Mouse (Mus musculus) limb, embryonic 10.5 days (tissue): ENCODE results near the gene Tubb2a. TPM values are rescaled to one million over a fixed set of nuclear protein-coding genes. Genes with fewer than 3 reads are reported as not detected.

Experiments used
- DNase-seq: peaks from one replicate; pipeline ENCODE4 v3.0.0-alpha.2; 2017; ENCODE audit warnings: low spot score
- H3K27ac ChIP-seq: fragments of 300-500 bp; sonication (generic); 2 replicates; pipeline ENCODE4 v1.5.1; 2016; ENCODE audit warnings: mild to moderate bottlenecking
- H3K27me3 ChIP-seq: fragments of 300-500 bp; sonication (generic); 2 replicates; pipeline ENCODE4 v1.6.1; 2016; ENCODE audit warnings: low read depth, mild to moderate bottlenecking; ENCODE audit not compliant: poor library complexity, severe bottlenecking
- H3K36me3 ChIP-seq: fragments of 300-500 bp; sonication (generic); 2 replicates; pipeline ENCODE4 v1.6.1; 2016; ENCODE audit warnings: mild to moderate bottlenecking, moderate library complexity
- H3K4me1 ChIP-seq: fragments of 300-500 bp; sonication (generic); 2 replicates; pipeline ENCODE4 v1.6.1; 2016
- H3K4me3 ChIP-seq: fragments of 300-500 bp; sonication (generic); 2 replicates; pipeline ENCODE4 v1.5.1; 2016; ENCODE audit warnings: mild to moderate bottlenecking, moderate library complexity
- H3K9me3 ChIP-seq: fragments of 300-500 bp; sonication (generic); replicated peaks from 2 replicates; pipeline ENCODE4 v1.6.1; 2016; ENCODE audit warnings: mild to moderate bottlenecking
- WGBS: fragments of 180-500 bp; shearing (Covaris S2); methylation state at CpG from one replicate; pipeline ENCODE4 v1.1.7; 2016; 5-methylcytosine and 5-hydroxymethylcytosine counted together
- polyA plus RNA-seq: library from polyadenylated mRNA; unstranded; fragments of >200 nt; fragmentation: Nextera tagmentation; extraction: Ambion mirVana; gene quantifications from 2 replicates; pipeline ENCODE4 v1.2.1, GENCODE M21; 2016

The Tubb2a gene
- 44.3 and 44.7 TPM in 2 replicates for polyA plus RNA-seq

DNA sequence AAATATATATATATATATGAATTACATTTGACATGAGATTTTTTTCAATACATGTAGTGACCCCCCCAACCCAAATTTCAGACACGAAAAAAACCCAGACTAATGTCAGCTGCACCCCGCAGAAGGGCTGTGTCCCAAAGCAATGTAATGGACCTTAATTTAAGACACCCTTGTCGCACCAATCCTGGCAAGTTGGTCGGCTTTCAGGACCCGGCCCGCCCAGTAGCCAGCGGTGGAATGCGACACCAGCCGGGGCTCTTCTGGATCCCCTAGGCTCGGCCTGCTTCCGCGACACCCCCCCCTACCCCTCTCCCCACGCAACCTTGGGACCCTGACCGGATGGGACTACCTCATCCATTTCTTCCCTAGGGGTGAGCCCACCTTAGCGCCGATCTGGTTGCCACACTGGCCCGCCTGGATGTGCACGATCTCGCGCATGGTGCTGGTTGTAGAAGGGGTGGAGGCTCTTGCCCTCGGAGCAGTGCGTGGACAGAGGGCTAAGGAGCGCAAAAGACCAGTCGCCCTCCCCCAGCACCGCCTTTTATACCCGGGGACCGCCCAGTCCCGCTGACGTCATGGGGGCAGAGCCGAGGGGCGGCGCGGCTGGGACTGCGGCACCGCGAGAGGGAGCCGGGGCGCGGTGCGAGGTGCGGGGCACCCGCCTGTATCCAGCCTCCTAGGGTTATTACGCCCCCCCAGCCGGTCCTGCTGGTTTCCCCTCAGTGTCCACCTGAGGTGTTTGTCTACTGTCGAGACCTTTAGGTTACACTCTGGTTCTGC lies at the start of gene Tubb2a:
TSS of gene Tubb2a (minus strand) at position 516 of the 780 bp plus-strand sequence.
- H3K4me3 ChIP-seq, result peak within 1 kb of the TSS; percentile 61
- peak within 1 kb of the TSS; percentile 79 for H3K27ac ChIP-seq
- WGBS, result 1% methylated on average over 44 of the region's 45 CpGs
- H3K27me3 ChIP-seq, result peaks cover 13% of the 10 kb centered on the region; the same call in 1 of the 2 replicates
- H3K4me1 ChIP-seq, result peaks cover 22% of the 10 kb centered on the region
- no peaks in the 10 kb centered on the region for H3K9me3 ChIP-seq
- peak; percentile 87 for DNase-seq
- 0 out of 2 replicates have a peak, but pooled peaks cover 4% of the 10 kb centered on the region for H3K36me3 ChIP-seq

GRCm38 (mm10) chr13:34125711-34126110 lies 47.9 kb upstream of the Tubb2a start:
- DNase-seq, result no peak
- H3K9me3 ChIP-seq, result no peaks in the 10 kb centered on the region
- H3K4me1 ChIP-seq, result peaks cover 16% of the 10 kb centered on the region
- H3K36me3 ChIP-seq, result no peaks in the 10 kb centered on the region; the same call in 1 of the 2 replicates
- 90% methylated on average over 4 of the region's 4 CpGs for WGBS
- H3K4me3 ChIP-seq, result no peak overlapping the region
- H3K27ac ChIP-seq, result no peak overlapping the region
- H3K27me3 ChIP-seq, result peaks cover 4% of the 10 kb centered on the region; the same call in 1 of the 2 replicates

DNA sequence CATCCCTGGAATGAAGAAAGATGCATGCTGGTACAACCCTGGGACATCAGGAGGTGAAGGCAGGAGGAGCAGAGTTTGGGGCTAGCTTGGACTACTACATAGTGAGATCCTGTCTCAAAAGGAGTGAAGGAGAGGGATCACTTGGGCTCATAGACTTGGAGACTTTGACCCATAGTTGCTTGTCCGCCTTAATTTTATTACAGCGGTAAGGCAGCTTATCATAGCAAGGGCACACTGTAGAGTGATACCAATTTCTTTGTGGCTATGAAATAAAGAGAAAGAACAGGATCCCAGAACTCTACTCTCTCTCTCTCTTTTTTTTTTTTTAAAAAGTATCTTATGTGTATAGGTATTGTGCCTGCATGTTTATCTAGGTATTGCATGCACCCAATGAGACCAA lies 42.7 kb upstream of the Tubb2a start:
- Histone ChIP-seq H3K9me3 (no peaks in the 10 kb centered on the region), H3K4me1 (no peaks in the 10 kb centered on the region), H3K27ac (no peak overlapping the region), H3K4me3 (no peak overlapping the region), H3K27me3 (no peaks in the 10 kb centered on the region), H3K36me3 (no peaks in the 10 kb centered on the region)
- DNase-seq, result no peak
- 99% methylated on average over 2 of the region's 2 CpGs for WGBS

DNA sequence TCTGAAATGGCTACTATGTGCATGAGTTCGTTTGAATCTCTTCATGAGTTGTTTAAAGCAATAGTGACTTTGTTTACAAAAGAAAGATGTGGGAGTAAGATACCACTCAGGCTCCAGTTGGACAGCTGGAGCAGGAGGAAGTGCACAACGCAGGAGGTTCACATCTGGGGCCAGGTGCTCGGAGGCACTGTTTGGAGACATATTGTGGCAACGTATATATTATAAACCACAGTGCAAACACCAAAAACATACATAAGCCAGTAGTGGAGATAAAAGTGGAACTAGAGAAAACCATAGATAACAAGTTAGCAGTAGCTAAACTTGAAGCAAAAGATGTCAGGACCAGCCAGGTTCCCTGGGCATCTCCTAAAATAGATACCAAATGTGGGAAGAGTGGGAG lies 41.6 kb upstream of the Tubb2a start:
- H3K27me3 ChIP-seq, result no peaks in the 10 kb centered on the region
- no peaks in the 10 kb centered on the region for H3K36me3 ChIP-seq
- 81% methylated on average over 4 of the region's 4 CpGs for WGBS
- no peaks in the 10 kb centered on the region for H3K9me3 ChIP-seq
- H3K4me1 ChIP-seq, result peaks cover 5% of the 10 kb centered on the region; the same call in 1 of the 2 replicates
- DNase-seq, result no peak
- H3K27ac ChIP-seq, result no peak overlapping the region
- H3K4me3 ChIP-seq, result no peak overlapping the region

- Histone ChIP-seq H3K27me3 (no peaks in the 10 kb centered on the region), H3K27ac (no peak overlapping the region), H3K4me3 (no peak overlapping the region), H3K36me3 (no peaks in the 10 kb centered on the region), H3K9me3 (no peaks in the 10 kb centered on the region), H3K4me1 (peaks cover 5% of the 10 kb centered on the region; the same call in 1 of the 2 replicates)
- DNase-seq, result no peak
- 82% methylated on average over 4 of the region's 4 CpGs for WGBS
These were observed 41.0 kb upstream of the Tubb2a start for GRCm38 (mm10) chr13:34118816-34119215.

GRCm38 (mm10) chr13:34116508-34116907 lies 38.7 kb upstream of the Tubb2a start:
- H3K4me1 ChIP-seq, result peaks cover 5% of the 10 kb centered on the region; the same call in 1 of the 2 replicates
- no peak for DNase-seq
- no peaks in the 10 kb centered on the region for H3K27me3 ChIP-seq
- no peak overlapping the region for H3K4me3 ChIP-seq
- no peaks in the 10 kb centered on the region for H3K36me3 ChIP-seq
- no peaks in the 10 kb centered on the region for H3K9me3 ChIP-seq
- whole genome bisulfite sequencing, result 86% methylated on average over 6 of the region's 6 CpGs
- H3K27ac ChIP-seq, result no peak overlapping the region

- H3K36me3 ChIP-seq, result no peaks in the 10 kb centered on the region
- no peak for DNase-seq
- WGBS, result 81% methylated on average over 4 of the region's 4 CpGs
- H3K4me1 ChIP-seq, result peaks cover 5% of the 10 kb centered on the region; the same call in 1 of the 2 replicates
- H3K27ac ChIP-seq, result no peak overlapping the region
- H3K27me3 ChIP-seq, result no peaks in the 10 kb centered on the region
- no peak overlapping the region for H3K4me3 ChIP-seq
- H3K9me3 ChIP-seq, result no peaks in the 10 kb centered on the region
These were observed 36.8 kb upstream of the Tubb2a start for GRCm38 (mm10) chr13:34114654-34115053.

- no peaks in the 10 kb centered on the region for H3K36me3 ChIP-seq
- H3K9me3 ChIP-seq, result no peaks in the 10 kb centered on the region
- no peak overlapping the region for H3K4me3 ChIP-seq
- 88% methylated on average over 3 of the region's 3 CpGs for WGBS
- no peaks in the 10 kb centered on the region for H3K27me3 ChIP-seq
- H3K4me1 ChIP-seq, result peaks cover 5% of the 10 kb centered on the region; the same call in 1 of the 2 replicates
- DNase-seq, result no peak
- H3K27ac ChIP-seq, result no peak overlapping the region
These were observed 35.3 kb upstream of the Tubb2a start for GRCm38 (mm10) chr13:34113086-34113485.

GRCm38 (mm10) chr13:34112369-34113081 lies 34.7 kb upstream of the Tubb2a start:
- H3K9me3 ChIP-seq, result no peaks in the 10 kb centered on the region
- peaks cover 5% of the 10 kb centered on the region; the same call in 1 of the 2 replicates for H3K4me1 ChIP-seq
- H3K4me3 ChIP-seq, result no peak overlapping the region
- DNase-seq, result no peak
- H3K27ac ChIP-seq, result no peak overlapping the region
- WGBS, result 89% methylated on average over 5 of the region's 5 CpGs
- H3K27me3 ChIP-seq, result no peaks in the 10 kb centered on the region
- H3K36me3 ChIP-seq, result no peaks in the 10 kb centered on the region

GRCm38 (mm10) chr13:34111878-34112277 lies 34.1 kb upstream of the Tubb2a start:
- Histone ChIP-seq H3K4me3 (no peak overlapping the region), H3K9me3 (no peaks in the 10 kb centered on the region), H3K4me1 (peaks cover 5% of the 10 kb centered on the region; the same call in 1 of the 2 replicates), H3K27ac (no peak overlapping the region), H3K27me3 (no peaks in the 10 kb centered on the region), H3K36me3 (no peaks in the 10 kb centered on the region)
- 85% methylated on average over 3 of the region's 3 CpGs for WGBS
- no peak for DNase-seq

DNA sequence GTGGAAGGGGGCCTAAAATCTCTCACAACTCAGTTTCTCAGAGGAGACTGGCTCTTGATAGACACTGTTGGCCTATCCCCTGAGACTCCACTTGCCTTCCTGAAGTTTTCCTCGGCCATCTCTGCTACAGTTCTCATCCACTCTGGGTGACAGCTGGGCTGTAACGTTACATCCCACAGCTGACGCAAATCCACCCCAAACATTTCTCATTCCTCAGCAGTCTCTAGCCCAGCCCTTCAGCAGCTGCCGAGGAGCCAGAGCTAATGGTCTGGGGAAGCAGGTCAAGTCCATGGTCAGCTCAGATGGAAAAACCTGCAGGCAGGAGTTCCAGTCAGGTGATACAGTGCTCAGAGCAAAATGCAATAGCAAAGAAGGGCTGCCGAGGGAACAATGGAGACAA lies 33.2 kb upstream of the Tubb2a start:
- no peak for DNase-seq
- no peak overlapping the region for H3K4me3 ChIP-seq
- H3K4me1 ChIP-seq, result peaks cover 5% of the 10 kb centered on the region; the same call in 1 of the 2 replicates
- H3K9me3 ChIP-seq, result no peaks in the 10 kb centered on the region
- H3K36me3 ChIP-seq, result no peaks in the 10 kb centered on the region
- no peaks in the 10 kb centered on the region for H3K27me3 ChIP-seq
- H3K27ac ChIP-seq, result no peak overlapping the region
- 79% methylated on average over 5 of the region's 5 CpGs for WGBS

- no peaks in the 10 kb centered on the region for H3K9me3 ChIP-seq
- no peak overlapping the region for H3K4me3 ChIP-seq
- H3K36me3 ChIP-seq, result no peaks in the 10 kb centered on the region
- no peak for DNase-seq
- no peak overlapping the region for H3K27ac ChIP-seq
- 65% methylated on average over 4 of the region's 4 CpGs for WGBS
- peaks cover 1% of the 10 kb centered on the region; the same call in 1 of the 2 replicates for H3K4me1 ChIP-seq
- no peaks in the 10 kb centered on the region for H3K27me3 ChIP-seq
These were observed 31.9 kb upstream of the Tubb2a start for GRCm38 (mm10) chr13:34109677-34110058.
